Mouse (Mus musculus) left cerebral cortex, postnatal 25 days (tissue): Measurements from ENCODE around the gene Cdkn1a. TPM values are rescaled to one million over a fixed set of nuclear protein-coding genes. Genes with fewer than 3 reads are reported as not detected.
"Not testable (repeated sequence)": the region's sequence is repeated elsewhere in the genome, so short reads cannot be mapped to it uniquely, and the experiment has no call there.

Experiments
- DNase-seq, 2 experiments: peaks; one replicate each; pipeline ENCODE4 v3.0.0; 2022; ENCODE audit warnings: low spot score in 2 of 2, mixed read lengths in 1 of 2
- intact Hi-C: fragments of 180-260 bp; cut with DNase I; formaldehyde crosslinking; loops from one replicate; pipeline ENCODE4 v1.15.1; 2025
- total RNA-seq, 2 experiments: library from RNA; stranded (reverse); gene quantifications; 2 replicates each; pipeline ENCODE4 v1.2.3; 2021

Cdkn1a gene
- total RNA-seq, 2 experiments from 2014 or later: 36.0 to 54.2 TPM

GRCm38 (mm10) chr17:29056699-29057151 lies 34.1 kb upstream of the Cdkn1a start:
- intact Hi-C loops: no loop called here
- DNase-seq: no peak

- peak in 1 of 2 experiments; percentile 73 for DNase-seq
These were observed 33.4 kb upstream of the Cdkn1a start for GRCm38 (mm10) chr17:29057361-29057890.

GRCm38 (mm10) chr17:29057961-29058360 lies 32.8 kb upstream of the Cdkn1a start:
- DNase-seq: no peak
- intact Hi-C loops: no loop called here

More at GRCm38 (mm10) chr17:29057361-29057890, 33.4 kb upstream of the Cdkn1a start:
- intact Hi-C loops: no loop called here

GRCm38 (mm10) chr17:29058487-29058886 lies 32.3 kb upstream of the Cdkn1a start:
- intact Hi-C loops: no loop called here
- DNase-seq: peak in 1 of 2 experiments; percentile 26

- intact Hi-C loops: no loop called here
These were observed 31.2 kb upstream of the Cdkn1a start for GRCm38 (mm10) chr17:29059581-29059980.

GRCm38 (mm10) chr17:29060946-29061345 lies 29.8 kb upstream of the Cdkn1a start:
- no peak for DNase-seq
- intact Hi-C loops: no loop called here

More at GRCm38 (mm10) chr17:29059581-29059980, 31.2 kb upstream of the Cdkn1a start:
- no peak for DNase-seq

GRCm38 (mm10) chr17:29062119-29063035 lies 28.4 kb upstream of the Cdkn1a start:
- DNase-seq: no peak
- intact Hi-C loops: no loop called here

- intact Hi-C loops: no loop called here
- no peak for DNase-seq
These were observed 27.4 kb upstream of the Cdkn1a start for GRCm38 (mm10) chr17:29063121-29063987.

- intact Hi-C loops: no loop called here
- no peak for DNase-seq
These were observed 26.8 kb upstream of the Cdkn1a start for GRCm38 (mm10) chr17:29063988-29064285.

- intact Hi-C loops: no loop called here
- DNase-seq: no peak
These were observed 25.4 kb upstream of the Cdkn1a start for GRCm38 (mm10) chr17:29065245-29065940.

- intact Hi-C loops: no loop called here
- no peak for DNase-seq
These were observed 24.8 kb upstream of the Cdkn1a start for GRCm38 (mm10) chr17:29065971-29066370.

GRCm38 (mm10) chr17:29067416-29067815 lies 23.4 kb upstream of the Cdkn1a start:
- intact Hi-C loops, DNase-seq: not testable (repeated sequence)

- no peak for DNase-seq
- intact Hi-C loops: no loop called here
These were observed 22.9 kb upstream of the Cdkn1a start for GRCm38 (mm10) chr17:29067847-29068246.

GRCm38 (mm10) chr17:29069063-29069462 lies 21.7 kb upstream of the Cdkn1a start:
- intact Hi-C loops: no loop called here
- no peak for DNase-seq

- intact Hi-C loops: no loop called here
- no peak for DNase-seq
These were observed 19.0 kb upstream of the Cdkn1a start for GRCm38 (mm10) chr17:29071820-29072219.

GRCm38 (mm10) chr17:29072701-29073307 lies 18.0 kb upstream of the Cdkn1a start:
- intact Hi-C loops: no loop called here
- DNase-seq: no peak

- intact Hi-C loops: no loop called here
- DNase-seq: no peak
These were observed 17.5 kb upstream of the Cdkn1a start for GRCm38 (mm10) chr17:29073313-29073712.

- no peak for DNase-seq
- intact Hi-C loops: no loop called here
These were observed 16.7 kb upstream of the Cdkn1a start for GRCm38 (mm10) chr17:29074085-29074484.

GRCm38 (mm10) chr17:29076235-29076634 lies 14.5 kb upstream of the Cdkn1a start:
- intact Hi-C loops: no loop called here
- DNase-seq: no peak
